Mouse (Mus musculus) kidney, adult 2 months (tissue): ENCODE measurements around the gene Cacna1a.

Source experiments
- CTCF ChIP-seq: fragments of 200-500 bp; conservative IDR thresholded peaks from 2 replicates; pipeline ENCODE4 v1.5.1; 2011; ENCODE audit warnings: low read depth, mild to moderate bottlenecking, control low read depth, low read length, moderate library complexity, mixed read lengths; ENCODE audit not compliant: insufficient read depth, insufficient read length
- POLR2A ChIP-seq: fragments of 200-500 bp; IDR thresholded peaks from one replicate; pipeline ENCODE4 v1.6.1; 2011; ENCODE audit warnings: low read depth, low read length, control low read depth

- TF ChIP-seq CTCF (no peak), POLR2A (no peak)
These were observed 294.0 kb downstream of the Cacna1a start for GRCm38 (mm10) chr8:84682257-84682656.
